Mouse (Mus musculus) liver, adult 2 months (tissue): ENCODE results near the gene Brox.

Experiments
- CTCF ChIP-seq: fragments of 200-500 bp; IDR thresholded peaks from 2 replicates; pipeline ENCODE4 v1.5.1; 2011; ENCODE audit warnings: low read depth, low read length, control low read depth
- POLR2A ChIP-seq: fragments of 200-500 bp; IDR thresholded peaks from 2 replicates; pipeline ENCODE4 v1.6.1; 2011; ENCODE audit warnings: low read length, control low read depth; ENCODE audit not compliant: insufficient read depth; ENCODE audit errors: extremely low read depth

- TF ChIP-seq CTCF = no peak
- no peak for TF ChIP-seq POLR2A
Measured at GRCm38 (mm10) chr1:183252574-183252973, 44.5 kb downstream of the Brox start.
